Mouse (Mus musculus): ENCODE results near the gene Olfr1333.

DNA sequence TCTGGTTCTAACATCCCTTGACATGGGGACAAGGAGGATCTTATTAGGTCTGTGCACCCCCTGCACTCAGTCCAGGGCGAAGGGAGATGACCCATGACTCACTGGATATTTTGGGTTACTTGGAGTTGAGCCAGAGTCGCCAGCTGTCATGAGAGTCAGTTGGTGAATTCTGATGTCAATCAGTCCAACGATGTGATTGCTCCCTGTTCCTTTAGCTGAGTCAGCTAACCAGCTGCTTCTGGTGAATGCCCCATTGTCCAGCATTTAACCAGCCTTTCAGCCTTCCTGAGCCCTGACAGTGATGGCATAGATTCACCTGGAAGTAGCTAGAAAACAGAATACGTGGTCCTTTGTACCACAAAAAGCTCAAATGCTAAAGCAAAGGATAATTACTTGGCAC, 26.6 kb upstream of the Olfr1333 start:
- no peak for TF ChIP-seq CTCF (IDR thresholded peaks at IDR 0.05; ENCODE audit: low read depth, low read length)
- TF ChIP-seq POLR2A (IDR thresholded peaks at IDR 0.05; ENCODE audit: borderline replicate concordance, low read depth, low read length): no peak
